Comparison of ENCODE assay signal across 9 mouse cellular contexts in genomic region chr2:143980781-143981398, GRCm38 (mm10). TPM values are rescaled to one million over a fixed set of nuclear protein-coding genes. Genes with fewer than 3 reads are reported as not detected.
DNase-seq lines count a peak whose midpoint lies in the region; ATAC-seq lines count a peak whose summit lies in the region.
"Had no signal": no experiment of that assay in that cellular context is flagged by ENCODE, and none has a peak within 500 bp of the region (broad histone marks: within the 10 kb centered on the region; RNA-seq: fewer than 3 reads in every experiment).

No protein-coding gene starts in this region.

- no peak overlapping the region for H3K4me3 ChIP-seq in kidney, embryonic 14.5 days (ENCODE audit: low read length)
- no peak overlapping the region; the same call in 1 of the 2 replicates for H3K4me3 ChIP-seq in liver, embryonic 11.5 days (ENCODE audit: low read depth, low read length)
- H3K4me3 ChIP-seq in stomach, embryonic 15.5 days (replicated peaks) = no peak overlapping the region

- H3K27ac ChIP-seq in kidney, embryonic 14.5 days (ENCODE audit: low read depth, low read length) = no peak overlapping the region
- H3K27ac ChIP-seq in liver, embryonic 11.5 days (ENCODE audit: low read depth, low read length) = peak overlapping the region; percentile 20
- no peak overlapping the region for H3K27ac ChIP-seq in stomach, embryonic 15.5 days

- H3K4me1 ChIP-seq in kidney, embryonic 14.5 days (ENCODE audit: control insufficient read depth, insufficient read depth, low read length) = no peaks in the 10 kb centered on the region
- H3K4me1 ChIP-seq in liver, embryonic 11.5 days (replicated peaks; ENCODE audit: control insufficient read depth, insufficient read depth, low read length) = peaks cover 20% of the 10 kb centered on the region
- H3K4me1 ChIP-seq in stomach, embryonic 15.5 days = no peaks in the 10 kb centered on the region

- no peaks in the 10 kb centered on the region for H3K27me3 ChIP-seq in kidney, embryonic 14.5 days (ENCODE audit: control insufficient read depth, insufficient read depth, low read length)
- no peaks in the 10 kb centered on the region for H3K27me3 ChIP-seq in liver, embryonic 11.5 days (replicated peaks; ENCODE audit: control insufficient read depth, insufficient read depth, low read length)
- H3K27me3 ChIP-seq in stomach, embryonic 15.5 days (replicated peaks) = no peaks in the 10 kb centered on the region

- ATAC-seq in CD4-positive, CD25-positive, alpha-beta regulatory T cell, adult 4 months = peak; percentile 67
- ATAC-seq in kidney, embryonic 14.5 days (ENCODE audit: low FRiP score, low TSS enrichment) = peak; percentile 61; the same call in 1 of the 2 replicates
- ATAC-seq in liver, embryonic 11.5 days (replicated peaks; ENCODE audit: low FRiP score) = peak; percentile 90
- peak; percentile 41; the same call in 1 of the 2 replicates for ATAC-seq in stomach, embryonic 15.5 days (ENCODE audit: insufficient read depth, low FRiP score, low read depth)

- H3K4me2 ChIP-seq in kidney, embryonic 14.5 days (replicated peaks; ENCODE audit: low read depth, low read length) = no peak overlapping the region
- H3K4me2 ChIP-seq in liver, embryonic 11.5 days = peak overlapping the region; percentile 49
- no peak overlapping the region for H3K4me2 ChIP-seq in stomach, embryonic 15.5 days

- DNase-seq in adrenal gland, postnatal 10 days = peak; percentile 76
- DNase-seq in embryo, embryonic 11.5 days (ENCODE audit: low read depth, low spot score) = peak; percentile 50
- DNase-seq in heart, adult 8-10 months (ENCODE audit: low spot score) = peak; percentile 42
- DNase-seq in liver, embryonic 11.5 days (ENCODE audit: low spot score) = peak; percentile 61
- DNase-seq in naive thymus-derived CD4-positive, alpha-beta T cell, adult 2 months (ENCODE audit: low read depth) = peak; percentile 69

- H3K9ac ChIP-seq in kidney, embryonic 14.5 days (ENCODE audit: low read depth, low read length) = no peak overlapping the region
- H3K9ac ChIP-seq in liver, embryonic 11.5 days (ENCODE audit: low read depth, low read length) = 0 out of 2 replicates have a peak overlapping the region, but pooled peaks have one; percentile 36
- no peak overlapping the region for H3K9ac ChIP-seq in stomach, embryonic 15.5 days

- peaks cover 16% of the 10 kb centered on the region for H3K36me3 ChIP-seq in kidney, embryonic 14.5 days (ENCODE audit: control insufficient read depth, insufficient read depth, low read length)
- peaks cover 10% of the 10 kb centered on the region; the same call in 1 of the 2 replicates for H3K36me3 ChIP-seq in liver, embryonic 11.5 days (ENCODE audit: control insufficient read depth, insufficient read depth, low read length)
- H3K36me3 ChIP-seq in stomach, embryonic 15.5 days = peaks cover 16% of the 10 kb centered on the region; the same call in 1 of the 2 replicates

- WGBS in kidney, embryonic 14.5 days = 41% methylated on average over 6 of the region's 6 CpGs
- 32% methylated on average over 6 of the region's 6 CpGs for WGBS in liver, embryonic 11.5 days
- WGBS in stomach, embryonic 15.5 days = 34% methylated on average over 6 of the region's 6 CpGs

- no peaks in the 10 kb centered on the region for H3K9me3 ChIP-seq in kidney, embryonic 14.5 days (ENCODE audit: control insufficient read depth, low read length)
- H3K9me3 ChIP-seq in liver, embryonic 11.5 days (ENCODE audit: control insufficient read depth, low read length) = no peaks in the 10 kb centered on the region
- no peaks in the 10 kb centered on the region for H3K9me3 ChIP-seq in stomach, embryonic 15.5 days

RNA-seq across cellular contexts. Expression of gene Rrbp1, which starts 30.2 kb away (rescaled TPM):
- polyA plus RNA-seq in CD4-positive, CD25-positive, alpha-beta regulatory T cell, adult 4 months (2017; shearing (Covaris generic)) = 10 to 100 TPM; 35.6 to 47.4 TPM
- 100 to 1,000 TPM; 189 to 196 TPM for total RNA-seq in adrenal gland, postnatal 10 days (2021)
- 100 to 1,000 TPM; 109 to 128 (median 115) TPM for total RNA-seq in heart, adult 8-10 months (2022)
- polyA plus RNA-seq in kidney, embryonic 14.5 days (2014; fragmentation: Nextera tagmentation; extraction: Ambion mirVana) = 95.4 and 97.1 TPM in 2 replicates
- polyA plus RNA-seq in liver, embryonic 11.5 days (2014; fragmentation: Nextera tagmentation; extraction: Ambion mirVana) = 63.6 and 89.6 TPM in 2 replicates
- 130 and 133 TPM in 2 replicates for polyA plus RNA-seq in stomach, embryonic 15.5 days (2015; fragmentation: Nextera tagmentation; extraction: Ambion mirVana)

RNA-seq across cellular contexts. Expression of gene Banf2, which starts 52.0 kb away (rescaled TPM):
- polyA plus RNA-seq in CD4-positive, CD25-positive, alpha-beta regulatory T cell, adult 4 months (2017; shearing (Covaris generic)) = not detected
- total RNA-seq in adrenal gland, postnatal 10 days (2021) = not detected
- not detected for total RNA-seq in heart, adult 8-10 months (2022)
- polyA plus RNA-seq in kidney, embryonic 14.5 days (2014; fragmentation: Nextera tagmentation; extraction: Ambion mirVana) = not detected in 2 replicates
- polyA plus RNA-seq in liver, embryonic 11.5 days (2014; fragmentation: Nextera tagmentation; extraction: Ambion mirVana) = not detected in 2 replicates
- polyA plus RNA-seq in stomach, embryonic 15.5 days (2015; fragmentation: Nextera tagmentation; extraction: Ambion mirVana) = 0.33 and 0.59 TPM in 2 replicates
- total RNA-seq: gastrocnemius, postnatal 4 days had no signal
